Mouse (Mus musculus): ENCODE measurements around the gene Olfr591. TPM values are rescaled to one million over a fixed set of nuclear protein-coding genes. Genes with fewer than 3 reads are reported as not detected.
"Not testable (repeated sequence)": the region's sequence is repeated elsewhere in the genome, so short reads cannot be mapped to it uniquely, and the experiment has no call there.

Gene Olfr591
- polyA plus RNA-seq (2015; fragmentation: Nextera tagmentation; extraction: Ambion mirVana) = not detected in 2 replicates

- H3K27ac ChIP-seq = no peak within 1 kb of the TSS
- H3K27me3 ChIP-seq = no peaks in the 10 kb centered on the region
- WGBS = 69% methylated on average over 1 of the region's 1 CpGs
- H3K9me3 ChIP-seq = no peaks in the 10 kb centered on the region
- no peak for ATAC-seq (ENCODE audit: insufficient number of reproducible peaks, insufficient read depth, low FRiP score, low TSS enrichment, low read depth)
- H3K4me3 ChIP-seq = no peak within 1 kb of the TSS
- no peak within 1 kb of the TSS for H3K9ac ChIP-seq
- H3K4me2 ChIP-seq = no peak within 1 kb of the TSS
- H3K36me3 ChIP-seq = no peaks in the 10 kb centered on the region
- H3K4me1 ChIP-seq = no peaks in the 10 kb centered on the region
Observed at GRCm38 (mm10) chr7:103178240-103178639, at the start of gene Olfr591. Gene Olfr591, minus strand, starts transcription at chr7:103178340.

GRCm38 (mm10) chr7:103216696-103217095, 38.6 kb upstream of the Olfr591 start, which contains the start of gene Olfr594:
Gene Olfr594, plus strand, starts transcription at chr7:103216996.
- no peak for ATAC-seq (ENCODE audit: insufficient number of reproducible peaks, insufficient read depth, low FRiP score, low TSS enrichment, low read depth)
- Histone ChIP-seq H3K9ac (no peak within 1 kb of the TSS), H3K27me3 (no peaks in the 10 kb centered on the region), H3K4me1 (no peaks in the 10 kb centered on the region), H3K27ac (no peak within 1 kb of the TSS), H3K36me3 (no peaks in the 10 kb centered on the region), H3K4me2 (no peak within 1 kb of the TSS), H3K4me3 (no peak within 1 kb of the TSS), H3K9me3 (no peaks in the 10 kb centered on the region)

- H3K27ac ChIP-seq; H3K4me2 ChIP-seq; ATAC-seq (ENCODE audit: insufficient number of reproducible peaks, insufficient read depth, low FRiP score, low TSS enrichment, low read depth); H3K27me3 ChIP-seq; H3K9ac ChIP-seq; H3K4me3 ChIP-seq; H3K9me3 ChIP-seq; H3K36me3 ChIP-seq; H3K4me1 ChIP-seq: not testable (repeated sequence)
- 81% methylated on average over 5 of the region's 5 CpGs for WGBS
Observed at GRCm38 (mm10) chr7:103212050-103212449, 33.9 kb upstream of the Olfr591 start.

DNA sequence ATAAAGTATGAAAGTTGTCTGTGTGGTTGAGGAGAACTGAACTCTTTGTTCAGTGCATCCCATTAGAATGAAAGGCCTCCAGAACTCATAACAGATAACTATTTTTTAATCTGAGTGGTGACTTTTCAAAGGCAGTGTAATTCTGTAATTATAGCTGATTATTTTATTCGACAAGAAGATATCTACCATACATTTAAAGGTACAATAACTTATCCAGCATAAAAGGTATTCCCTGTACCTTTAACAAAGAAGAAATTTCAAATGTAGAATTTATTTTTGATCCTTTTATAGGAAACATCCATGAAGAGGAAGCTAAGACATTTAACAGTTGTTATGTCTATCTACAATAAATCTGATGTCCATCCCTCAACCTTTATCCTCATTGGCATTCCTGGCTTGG, 33.4 kb upstream of the Olfr591 start, which contains the start of gene Olfr593:
Gene Olfr593 (plus strand): TSS at position 301 of the 400 bp plus-strand sequence.
- Histone ChIP-seq H3K9ac (no peak within 1 kb of the TSS), H3K27ac (no peak within 1 kb of the TSS), H3K4me3 (no peak within 1 kb of the TSS), H3K36me3 (no peaks in the 10 kb centered on the region), H3K27me3 (no peaks in the 10 kb centered on the region), H3K4me1 (no peaks in the 10 kb centered on the region), H3K9me3 (no peaks in the 10 kb centered on the region), H3K4me2 (no peak within 1 kb of the TSS)
- WGBS = 65% methylated on average over 1 of the region's 1 CpGs
- ATAC-seq (ENCODE audit: insufficient number of reproducible peaks, insufficient read depth, low FRiP score, low TSS enrichment, low read depth) = no peak

- not testable (repeated sequence) for H3K4me2 ChIP-seq; H3K4me1 ChIP-seq; H3K9me3 ChIP-seq; H3K36me3 ChIP-seq; H3K27ac ChIP-seq; ATAC-seq (ENCODE audit: insufficient number of reproducible peaks, insufficient read depth, low FRiP score, low TSS enrichment, low read depth); H3K9ac ChIP-seq; H3K4me3 ChIP-seq; H3K27me3 ChIP-seq
- 74% methylated on average over 1 of the region's 1 CpGs for WGBS
Observed at GRCm38 (mm10) chr7:103184503-103184902, 6.4 kb upstream of the Olfr591 start, which contains the start of gene Olfr592. Gene Olfr592, plus strand, starts transcription at chr7:103184803.

DNA sequence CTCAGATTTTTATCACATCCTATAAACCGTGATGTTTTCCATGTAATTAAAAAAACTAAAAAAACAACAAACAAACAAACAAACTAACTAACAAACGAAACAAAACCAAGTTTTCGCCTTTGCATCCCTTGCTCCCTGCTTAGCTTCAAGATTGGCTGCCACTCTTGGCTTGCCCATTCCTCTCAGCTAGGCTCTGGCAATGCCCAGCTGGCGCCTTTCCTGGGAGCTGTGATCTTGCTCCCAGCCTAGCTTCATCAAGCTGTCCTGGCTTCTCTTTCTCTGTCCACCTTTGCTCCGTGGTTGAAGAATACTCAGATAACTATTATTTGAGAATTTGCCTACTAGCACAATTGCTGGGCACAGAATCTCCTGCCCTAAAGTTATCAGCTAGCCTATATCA, 8.4 kb downstream of the Olfr591 start:
- H3K9ac ChIP-seq = no peak overlapping the region

GRCm38 (mm10) chr7:103156256-103156655, 21.9 kb downstream of the Olfr591 start, which contains the start of gene Olfr589:
Gene Olfr589, minus strand, starts transcription at chr7:103156356.
- Histone ChIP-seq H3K9ac (no peak within 1 kb of the TSS), H3K4me3 (no peak within 1 kb of the TSS), H3K27ac (no peak within 1 kb of the TSS), H3K27me3 (no peaks in the 10 kb centered on the region), H3K9me3 (no peaks in the 10 kb centered on the region), H3K36me3 (no peaks in the 10 kb centered on the region), H3K4me1 (no peaks in the 10 kb centered on the region), H3K4me2 (no peak within 1 kb of the TSS)
- ATAC-seq (ENCODE audit: insufficient number of reproducible peaks, insufficient read depth, low FRiP score, low TSS enrichment, low read depth) = no peak
- WGBS = 49% methylated on average over 2 of the region's 2 CpGs

More for the DNA sequence above, 8.4 kb downstream of the Olfr591 start:
- Histone ChIP-seq H3K4me1 (no peaks in the 10 kb centered on the region), H3K36me3 (no peaks in the 10 kb centered on the region), H3K4me2 (no peak overlapping the region), H3K27ac (no peak overlapping the region), H3K4me3 (no peak overlapping the region), H3K27me3 (no peaks in the 10 kb centered on the region), H3K9me3 (0 out of 2 replicates have a peak, but pooled peaks cover 4% of the 10 kb centered on the region)
- 83% methylated on average over 5 of the region's 5 CpGs for WGBS
- ATAC-seq (ENCODE audit: insufficient number of reproducible peaks, insufficient read depth, low FRiP score, low TSS enrichment, low read depth) = no peak

DNA sequence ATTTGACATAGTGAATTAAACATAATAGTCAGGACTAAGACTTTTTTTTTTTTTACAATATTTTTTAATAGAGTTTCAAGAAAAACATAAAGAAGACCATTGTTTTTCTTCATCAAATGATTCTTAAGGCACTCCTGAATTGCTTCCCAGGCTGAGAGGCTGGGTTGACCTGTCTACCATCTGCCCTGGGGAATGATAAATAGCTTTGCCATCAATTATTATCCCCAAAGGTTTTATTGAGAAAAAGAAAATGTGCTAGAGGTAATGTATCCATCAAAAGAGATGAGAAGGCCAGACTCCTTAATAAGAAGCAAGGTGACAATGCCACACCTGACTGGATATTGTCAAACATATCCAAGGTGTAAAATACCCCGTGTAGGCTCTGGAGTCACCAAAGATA, 37.6 kb downstream of the Olfr591 start, which contains the start of gene Olfr588-ps1:
Gene Olfr588-ps1 (plus strand): TSS at position 301 of the 400 bp plus-strand sequence.
- H3K4me3 ChIP-seq = no peak within 1 kb of the TSS
- no peak for ATAC-seq (ENCODE audit: insufficient number of reproducible peaks, insufficient read depth, low FRiP score, low TSS enrichment, low read depth)
- H3K4me2 ChIP-seq = no peak within 1 kb of the TSS
- no peak within 1 kb of the TSS for H3K9ac ChIP-seq
- peaks cover 5% of the 10 kb centered on the region; the same call in 1 of the 2 replicates for H3K9me3 ChIP-seq
- no peaks in the 10 kb centered on the region for H3K36me3 ChIP-seq
- WGBS = 77% methylated on average over 1 of the region's 1 CpGs
- no peak within 1 kb of the TSS for H3K27ac ChIP-seq
- no peaks in the 10 kb centered on the region for H3K4me1 ChIP-seq
- no peaks in the 10 kb centered on the region for H3K27me3 ChIP-seq

- ATAC-seq (ENCODE audit: insufficient number of reproducible peaks, insufficient read depth, low FRiP score, low TSS enrichment, low read depth) = no peak
- WGBS = 86% methylated on average over 3 of the region's 3 CpGs
- H3K9me3 ChIP-seq = no peaks in the 10 kb centered on the region
- H3K4me1 ChIP-seq = no peaks in the 10 kb centered on the region
- no peaks in the 10 kb centered on the region for H3K36me3 ChIP-seq
- H3K4me3 ChIP-seq = no peak within 1 kb of the TSS
- H3K27me3 ChIP-seq = no peaks in the 10 kb centered on the region
- H3K9ac ChIP-seq = no peak within 1 kb of the TSS
- no peak within 1 kb of the TSS for H3K27ac ChIP-seq
- no peak within 1 kb of the TSS for H3K4me2 ChIP-seq
Observed at GRCm38 (mm10) chr7:103125538-103125937, 52.6 kb downstream of the Olfr591 start, which contains the start of gene Olfr586. Gene Olfr586, minus strand, starts transcription at chr7:103125638.

- Histone ChIP-seq H3K27me3 (no peaks in the 10 kb centered on the region), H3K4me3 (no peak overlapping the region), H3K4me2 (no peak overlapping the region), H3K9ac (no peak overlapping the region), H3K36me3 (no peaks in the 10 kb centered on the region), H3K27ac (no peak overlapping the region), H3K4me1 (no peaks in the 10 kb centered on the region), H3K9me3 (no peaks in the 10 kb centered on the region)
- WGBS = 45% methylated on average over 3 of the region's 3 CpGs
- ATAC-seq (ENCODE audit: insufficient number of reproducible peaks, insufficient read depth, low FRiP score, low TSS enrichment, low read depth) = no peak
Observed at GRCm38 (mm10) chr7:103119406-103119805, 58.7 kb downstream of the Olfr591 start.

Data from embryonic facial prominence, embryonic 13.5 days (tissue).